Mouse (Mus musculus) heart, embryonic 15.5 days (tissue): ENCODE measurements around the gene Srsf4. TPM values are rescaled to one million over a fixed set of nuclear protein-coding genes. Genes with fewer than 3 reads are reported as not detected.
A peak's percentile ranks its signal among the peaks of the same experiment; 100 is the strongest.

Source experiments
- ATAC-seq: fragments of 200-750 bp; cut with Nextera tagmentation; replicated peaks from 2 replicates; pipeline ENCODE4 v1.8.0; 2017; ENCODE audit warnings: low read depth, moderate TSS enrichment; ENCODE audit not compliant: insufficient number of reproducible peaks, insufficient read depth, low FRiP score
- H3K27ac ChIP-seq: fragments of 300-500 bp; sonication (generic); 2 replicates; pipeline ENCODE4 v1.5.1; 2015; ENCODE audit warnings: mild to moderate bottlenecking, inconsistent platforms
- H3K27me3 ChIP-seq: fragments of 300-500 bp; sonication (generic); 2 replicates; pipeline ENCODE4 v1.6.1; 2015; ENCODE audit warnings: inconsistent platforms
- H3K36me3 ChIP-seq: fragments of 300-500 bp; sonication (generic); 2 replicates; pipeline ENCODE4 v1.6.1; 2015; ENCODE audit warnings: mild to moderate bottlenecking, inconsistent platforms
- H3K4me1 ChIP-seq: fragments of 300-500 bp; sonication (generic); replicated peaks from 2 replicates; pipeline ENCODE4 v1.6.1; 2015; ENCODE audit warnings: inconsistent platforms
- H3K4me2 ChIP-seq: fragments of 300-500 bp; sonication (generic); 2 replicates; pipeline ENCODE4 v1.6.1; 2015; ENCODE audit warnings: inconsistent platforms, mild to moderate bottlenecking, moderate library complexity
- H3K4me3 ChIP-seq: fragments of 300-500 bp; sonication (generic); 2 replicates; pipeline ENCODE4 v1.5.1; 2015; ENCODE audit warnings: mild to moderate bottlenecking, inconsistent platforms
- H3K9ac ChIP-seq: fragments of 300-500 bp; sonication (generic); 2 replicates; pipeline ENCODE4 v1.6.1; 2015; ENCODE audit warnings: mild to moderate bottlenecking, inconsistent platforms
- H3K9me3 ChIP-seq: fragments of 300-500 bp; sonication (generic); replicated peaks from 2 replicates; pipeline ENCODE4 v1.6.1; 2016; ENCODE audit warnings: inconsistent platforms
- WGBS: fragments of 180-500 bp; shearing (Covaris S2); methylation state at CpG from one replicate; pipeline ENCODE4 v1.1.7; 2015; ENCODE audit warnings: mixed read lengths; 5-methylcytosine and 5-hydroxymethylcytosine counted together
- polyA plus RNA-seq: library from polyadenylated mRNA; unstranded; fragments of >200 nt; fragmentation: Nextera tagmentation; extraction: Ambion mirVana; gene quantifications from 2 replicates; pipeline ENCODE4 v1.2.1, GENCODE M21; 2015

Srsf4 gene
- polyA plus RNA-seq, 1 experiment from 2014 or later, result 64.8 TPM

GRCm38 (mm10) chr4:131916425-131916824 is 43.0 kb downstream of the Srsf4 start:
- Histone ChIP-seq H3K4me2 (peak overlapping the region; percentile 28; the same call in 1 of the 2 replicates), H3K4me3 (no peak overlapping the region), H3K9ac (no peak overlapping the region), H3K36me3 (no peaks in the 10 kb centered on the region), H3K9me3 (no peaks in the 10 kb centered on the region), H3K27me3 (peaks cover 34% of the 10 kb centered on the region), H3K4me1 (peaks cover 63% of the 10 kb centered on the region), H3K27ac (no peak overlapping the region)
- no peak for ATAC-seq
- 12% methylated on average over 15 of the region's 15 CpGs for WGBS

- Histone ChIP-seq H3K9me3 (no peaks in the 10 kb centered on the region), H3K4me1 (peaks cover 66% of the 10 kb centered on the region), H3K4me3 (no peak overlapping the region), H3K36me3 (no peaks in the 10 kb centered on the region), H3K4me2 (no peak overlapping the region), H3K9ac (no peak overlapping the region), H3K27ac (no peak overlapping the region), H3K27me3 (peaks cover 31% of the 10 kb centered on the region)
- no peak for ATAC-seq
- WGBS, result 78% methylated on average over 10 of the region's 10 CpGs
Measured at GRCm38 (mm10) chr4:131917010-131917555, 43.7 kb downstream of the Srsf4 start.

GRCm38 (mm10) chr4:131918026-131918533 is 44.7 kb downstream of the Srsf4 start:
- no peaks in the 10 kb centered on the region for H3K9me3 ChIP-seq
- H3K4me1 ChIP-seq, result peaks cover 72% of the 10 kb centered on the region
- H3K4me2 ChIP-seq, result peak overlapping the region; percentile 93
- H3K4me3 ChIP-seq, result no peak overlapping the region
- no peaks in the 10 kb centered on the region for H3K36me3 ChIP-seq
- peaks cover 27% of the 10 kb centered on the region for H3K27me3 ChIP-seq
- H3K27ac ChIP-seq, result peak overlapping the region; percentile 71
- 70% methylated on average over 7 of the region's 7 CpGs for WGBS
- ATAC-seq, result no peak
- H3K9ac ChIP-seq, result peak overlapping the region; percentile 27; the same call in 1 of the 2 replicates

DNA sequence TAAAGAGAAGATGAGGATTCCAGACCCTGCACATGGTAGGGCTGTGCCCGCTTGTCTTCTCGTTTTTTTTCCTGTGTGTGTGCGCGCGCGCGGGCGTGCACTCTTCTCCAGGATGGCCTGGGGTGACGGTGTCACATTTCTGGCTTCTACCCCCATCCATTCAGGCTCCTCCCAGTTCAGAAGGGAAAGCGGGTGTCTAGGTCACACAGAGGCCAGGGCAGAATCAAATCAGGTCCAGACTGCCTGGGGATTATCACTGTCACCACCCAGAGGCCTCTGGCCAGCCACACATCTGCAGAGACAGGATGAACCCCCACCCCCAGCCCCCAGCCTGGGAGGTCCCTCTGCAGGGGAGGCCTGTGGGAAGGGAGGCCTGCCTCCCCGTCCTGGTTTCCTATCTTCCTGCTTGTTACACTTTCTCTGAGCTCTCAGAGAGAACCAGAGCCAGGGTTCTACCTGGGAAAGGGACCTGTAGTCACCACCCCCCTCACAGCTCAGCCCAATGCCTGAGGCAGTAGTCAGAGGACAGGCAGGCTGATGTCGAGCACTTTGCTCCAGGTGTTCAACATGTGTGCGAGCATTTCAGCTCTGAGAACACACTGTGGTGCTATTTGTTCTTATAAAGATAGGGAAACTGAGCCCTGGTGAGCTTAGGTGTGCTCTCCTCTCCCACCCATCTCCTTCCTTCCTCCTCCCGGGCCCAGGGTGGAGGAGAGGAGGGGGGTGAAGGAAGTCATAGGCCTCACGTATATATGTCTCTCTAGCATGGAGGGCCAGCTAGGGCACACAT is 45.5 kb downstream of the Srsf4 start:
- H3K4me1 ChIP-seq, result peaks cover 73% of the 10 kb centered on the region
- H3K36me3 ChIP-seq, result no peaks in the 10 kb centered on the region
- H3K27ac ChIP-seq, result peak overlapping the region; percentile 71
- ATAC-seq, result peak; percentile 68
- no peaks in the 10 kb centered on the region for H3K9me3 ChIP-seq
- peak overlapping the region; percentile 3; the same call in 1 of the 2 replicates for H3K4me3 ChIP-seq
- 8% methylated on average over 15 of the region's 15 CpGs for WGBS
- H3K4me2 ChIP-seq, result peak overlapping the region; percentile 93
- H3K27me3 ChIP-seq, result peaks cover 21% of the 10 kb centered on the region
- 0 out of 2 replicates have a peak overlapping the region, but pooled peaks have one; percentile 27 for H3K9ac ChIP-seq

- Histone ChIP-seq H3K27ac (peak overlapping the region; percentile 71), H3K9me3 (no peaks in the 10 kb centered on the region), H3K4me1 (peaks cover 75% of the 10 kb centered on the region), H3K4me3 (peak overlapping the region; percentile 68), H3K36me3 (no peaks in the 10 kb centered on the region), H3K4me2 (peak overlapping the region; percentile 93), H3K9ac (peak overlapping the region; percentile 61), H3K27me3 (peaks cover 16% of the 10 kb centered on the region)
- WGBS, result 17% methylated on average over 15 of the region's 15 CpGs
- ATAC-seq, result no peak
Measured at GRCm38 (mm10) chr4:131919506-131920140, 46.2 kb downstream of the Srsf4 start.

DNA sequence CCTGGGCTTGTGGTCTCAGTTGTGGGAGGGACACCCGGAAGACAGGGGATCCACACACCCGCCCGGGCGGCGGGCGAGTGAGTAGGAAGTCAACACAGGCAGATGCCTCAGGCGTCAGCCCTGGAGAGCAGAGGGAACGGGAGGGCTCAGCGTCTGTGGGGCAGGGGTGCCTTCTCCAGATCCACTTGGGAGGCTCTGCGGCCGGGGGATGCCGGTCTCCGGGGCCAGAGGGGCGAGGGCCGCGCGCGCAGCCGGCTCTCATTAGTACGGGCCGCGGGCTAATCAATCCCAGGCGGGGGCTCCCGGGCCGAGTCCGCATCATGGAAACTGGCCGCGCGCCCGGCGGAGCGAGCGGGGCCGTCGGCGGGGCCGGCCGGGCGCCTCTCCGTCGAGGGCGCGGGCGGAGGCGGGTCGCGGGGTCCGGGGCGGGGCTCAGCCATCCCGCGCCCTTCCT is 46.8 kb downstream of the Srsf4 start:
- Histone ChIP-seq H3K27ac (peak overlapping the region; percentile 71), H3K4me1 (peaks cover 77% of the 10 kb centered on the region), H3K4me3 (peak overlapping the region; percentile 68), H3K9me3 (no peaks in the 10 kb centered on the region), H3K36me3 (0 out of 2 replicates have a peak, but pooled peaks cover 2% of the 10 kb centered on the region), H3K9ac (peak overlapping the region; percentile 61), H3K4me2 (peak overlapping the region; percentile 93), H3K27me3 (peaks cover 16% of the 10 kb centered on the region)
- WGBS, result 3% methylated on average over 33 of the region's 51 CpGs
- ATAC-seq, result 0 out of 2 replicates have a peak, but pooled peaks have one; percentile 12

DNA sequence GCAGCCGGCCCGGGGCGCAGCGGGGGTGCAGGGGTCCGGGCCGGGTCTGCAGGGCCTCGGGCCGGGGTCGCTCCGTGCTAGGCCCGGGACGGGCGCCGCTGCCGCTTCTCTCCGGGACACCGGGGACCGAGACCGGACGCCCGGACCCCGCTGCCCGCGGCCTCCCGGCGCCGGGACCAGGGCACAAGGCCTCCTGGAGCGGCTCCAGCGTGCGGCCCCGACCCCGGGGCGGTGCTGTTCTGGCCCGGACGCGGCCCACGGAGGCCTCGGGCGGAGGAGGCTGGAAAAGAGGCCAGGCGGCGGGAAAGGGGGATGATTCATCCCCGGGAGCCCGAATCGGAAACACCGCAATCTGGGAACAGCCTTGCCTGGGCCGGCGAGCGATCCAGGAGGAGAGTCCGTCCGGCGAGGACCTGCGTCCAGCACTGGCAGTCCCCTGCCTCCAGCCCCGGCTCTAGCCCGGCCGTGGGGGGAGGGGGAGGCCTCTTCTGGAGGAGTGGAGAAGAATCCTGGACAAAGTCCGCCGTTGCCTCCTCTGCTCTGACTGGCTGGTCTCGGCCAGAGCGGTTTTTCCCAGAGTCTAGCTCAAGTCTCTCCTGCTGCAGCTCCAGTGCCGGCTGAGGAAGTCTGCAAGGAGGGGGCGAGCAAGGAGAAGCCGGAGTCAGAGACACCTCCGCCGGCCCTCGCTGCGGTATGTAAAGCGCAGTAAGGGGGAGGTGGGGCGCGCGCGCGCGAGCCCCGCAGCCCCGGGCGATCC is 47.4 kb downstream of the Srsf4 start:
- WGBS, result under 1% methylated on average over 69 of the region's 76 CpGs
- H3K4me1 ChIP-seq, result peaks cover 77% of the 10 kb centered on the region
- peak overlapping the region; percentile 93 for H3K4me2 ChIP-seq

GRCm38 (mm10) chr4:131921461-131922346 is 48.3 kb downstream of the Srsf4 start, which contains the start of gene Tmem200b:
TSS of gene Tmem200b (plus strand) at chr4:131921771.
- Histone ChIP-seq H3K36me3 (0 out of 2 replicates have a peak, but pooled peaks cover 4% of the 10 kb centered on the region), H3K9me3 (no peaks in the 10 kb centered on the region), H3K4me2 (peak within 1 kb of the TSS; percentile 93), H3K27me3 (peaks cover 6% of the 10 kb centered on the region; the same call in 1 of the 2 replicates), H3K4me1 (peaks cover 79% of the 10 kb centered on the region), H3K9ac (peak within 1 kb of the TSS; percentile 61), H3K4me3 (peak within 1 kb of the TSS; percentile 68), H3K27ac (peak within 1 kb of the TSS; percentile 71)
- WGBS, result 3% methylated on average over 97 of the region's 130 CpGs
- ATAC-seq, result 0 out of 2 replicates have a peak, but pooled peaks have one; percentile 11

More for the DNA sequence above, 47.4 kb downstream of the Srsf4 start:
- H3K27me3 ChIP-seq, result peaks cover 13% of the 10 kb centered on the region
- H3K9ac ChIP-seq, result peak overlapping the region; percentile 61
- H3K9me3 ChIP-seq, result no peaks in the 10 kb centered on the region
- peak overlapping the region; percentile 71 for H3K27ac ChIP-seq
- H3K36me3 ChIP-seq, result 0 out of 2 replicates have a peak, but pooled peaks cover 4% of the 10 kb centered on the region
- peak overlapping the region; percentile 68 for H3K4me3 ChIP-seq
- 0 out of 2 replicates have a peak, but pooled peaks have one; percentile 9 for ATAC-seq

DNA sequence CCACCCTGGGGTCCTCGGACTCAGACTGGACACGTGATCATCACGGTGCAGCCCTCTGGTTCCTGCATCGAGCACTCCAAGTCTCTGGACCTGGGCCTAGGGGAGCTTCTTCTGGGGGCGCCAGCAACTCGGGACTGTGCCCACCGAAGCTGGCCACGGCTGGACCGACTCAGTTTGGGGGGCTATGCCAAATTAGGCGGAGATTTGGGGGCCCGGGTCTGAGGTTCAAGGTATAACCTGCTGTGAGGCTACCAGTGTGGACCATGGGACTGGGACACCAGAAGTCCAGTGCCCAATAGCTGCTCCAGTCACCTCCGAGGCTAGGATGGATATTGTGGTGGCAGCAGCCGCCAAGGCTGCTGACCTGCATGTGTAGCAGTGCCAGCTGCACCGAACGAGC is 49.0 kb downstream of the Srsf4 start:
- Histone ChIP-seq H3K27me3 (peaks cover 6% of the 10 kb centered on the region; the same call in 1 of the 2 replicates), H3K4me1 (peaks cover 82% of the 10 kb centered on the region), H3K9ac (peak overlapping the region; percentile 61), H3K27ac (no peak overlapping the region), H3K4me2 (peak overlapping the region; percentile 93), H3K36me3 (0 out of 2 replicates have a peak, but pooled peaks cover 4% of the 10 kb centered on the region), H3K9me3 (no peaks in the 10 kb centered on the region), H3K4me3 (peak overlapping the region; percentile 68)
- WGBS, result 60% methylated on average over 15 of the region's 15 CpGs
- ATAC-seq, result no peak
